Mouse (Mus musculus): ENCODE results near the gene Cmc1. TPM values are rescaled to one million over a fixed set of nuclear protein-coding genes. Genes with fewer than 3 reads are reported as not detected.

The Cmc1 gene
- polyA plus RNA-seq, 1 experiment = 32.7 TPM

- no peak for TF ChIP-seq E2F4 (IDR thresholded peaks at IDR 0.05; ENCODE audit: insufficient read depth)
- TF ChIP-seq POLR2AphosphoS2 (IDR thresholded peaks at IDR 0.05; ENCODE audit: insufficient read length, low read depth) = no peak
- no peak for TF ChIP-seq SRF (IDR thresholded peaks at IDR 0.05; ENCODE audit: control insufficient read depth, insufficient read length, low read depth)
- no peak for TF ChIP-seq USF1 (IDR thresholded peaks at IDR 0.05; ENCODE audit: low read depth)
- TF ChIP-seq CEBPB (IDR thresholded peaks at IDR 0.05; ENCODE audit: insufficient read depth, poor library complexity, severe bottlenecking) = no peak
- no peak for TF ChIP-seq MAX (IDR thresholded peaks at IDR 0.05; ENCODE audit: low read depth)
- TF ChIP-seq MYOD1 (IDR thresholded peaks at IDR 0.05; ENCODE audit: control insufficient read depth in 1 of 3, insufficient read length in 2 of 3, low read depth in 2 of 3) = no peak
- no peak overlapping the region for H3ac ChIP-seq (ENCODE audit: control insufficient read depth, insufficient read length)
- no peak overlapping the region for H3K4me2 ChIP-seq (ENCODE audit: low read depth)
- H3K4me3 ChIP-seq = no peak overlapping the region
- H3K27me3 ChIP-seq (ENCODE audit: control insufficient read depth, insufficient read depth, insufficient read length) = no peaks in the 10 kb centered on the region
- no peaks in the 10 kb centered on the region for H3K79me2 ChIP-seq (ENCODE audit: control insufficient read depth, insufficient read depth)
- H3K36me3 ChIP-seq (ENCODE audit: control insufficient read depth, insufficient read depth) = no peaks in the 10 kb centered on the region
Measured at GRCm38 (mm10) chr9:118191276-118191675, 41.3 kb upstream of the Cmc1 start.

GRCm38 (mm10) chr9:118188374-118188773 is 38.4 kb upstream of the Cmc1 start:
- Histone ChIP-seq H3ac (ENCODE audit: control insufficient read depth, insufficient read length) (no peak overlapping the region), H3K4me2 (ENCODE audit: low read depth) (no peak overlapping the region), H3K79me2 (ENCODE audit: control insufficient read depth, insufficient read depth) (no peaks in the 10 kb centered on the region), H3K36me3 (ENCODE audit: control insufficient read depth, insufficient read depth) (no peaks in the 10 kb centered on the region), H3K27me3 (ENCODE audit: control insufficient read depth, insufficient read depth, insufficient read length) (no peaks in the 10 kb centered on the region), H3K4me3 (no peak overlapping the region)
- TF ChIP-seq REST (IDR thresholded peaks at IDR 0.05; ENCODE audit: insufficient read depth, insufficient read length) = no peak
- no peak for TF ChIP-seq CEBPB (IDR thresholded peaks at IDR 0.05; ENCODE audit: insufficient read depth, poor library complexity, severe bottlenecking)
- no peak for TF ChIP-seq E2F4 (IDR thresholded peaks at IDR 0.05; ENCODE audit: insufficient read depth)
- no peak for TF ChIP-seq TCF3 (IDR thresholded peaks at IDR 0.05; ENCODE audit: insufficient read length, low read depth)
- TF ChIP-seq MYOG (IDR thresholded peaks at IDR 0.05; ENCODE audit: control insufficient read depth in 1 of 3, insufficient read depth in 1 of 3, insufficient read length in 2 of 3, low read depth in 2 of 3) = no peak
- TF ChIP-seq MYOD1 (IDR thresholded peaks at IDR 0.05; ENCODE audit: control insufficient read depth in 1 of 3, insufficient read length in 2 of 3, low read depth in 2 of 3) = no peak
- no peak for TF ChIP-seq POLR2AphosphoS2 (IDR thresholded peaks at IDR 0.05; ENCODE audit: insufficient read length, low read depth)
- no peak for TF ChIP-seq TCF12 (IDR thresholded peaks at IDR 0.05; ENCODE audit: insufficient read depth, poor library complexity, severe bottlenecking)
- no peak for TF ChIP-seq POLR2A (IDR thresholded peaks at IDR 0.05; ENCODE audit: insufficient read length, low read depth)
- no peak for TF ChIP-seq USF1 (IDR thresholded peaks at IDR 0.05; ENCODE audit: low read depth)
- no peak for TF ChIP-seq MAX (IDR thresholded peaks at IDR 0.05; ENCODE audit: low read depth)
- TF ChIP-seq SRF (IDR thresholded peaks at IDR 0.05; ENCODE audit: control insufficient read depth, insufficient read length, low read depth) = no peak

DNA sequence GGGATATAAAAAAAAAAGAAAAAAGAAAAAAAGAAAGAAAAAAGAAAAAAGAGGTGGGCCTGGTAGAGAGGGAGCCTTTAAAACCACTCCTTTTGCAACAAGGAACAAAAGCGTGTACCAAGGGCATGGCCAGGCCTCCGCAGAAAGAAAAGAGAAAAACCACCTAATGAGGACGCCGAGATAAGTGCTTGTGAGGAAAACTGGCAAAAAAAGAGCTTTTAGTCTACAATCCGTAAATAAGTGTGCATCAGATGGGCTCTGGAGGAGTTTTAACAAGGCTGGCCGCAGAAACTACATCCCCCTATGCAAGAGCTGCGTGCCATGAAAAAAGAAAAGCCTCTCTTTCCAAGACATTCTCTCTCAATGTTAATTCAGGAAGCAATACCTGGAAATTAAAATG is 37.4 kb upstream of the Cmc1 start:
- H3K4me3 ChIP-seq = no peak overlapping the region
- TF ChIP-seq SRF (IDR thresholded peaks at IDR 0.05; ENCODE audit: control insufficient read depth, insufficient read length, low read depth) (no peak), TCF3 (IDR thresholded peaks at IDR 0.05; ENCODE audit: insufficient read length, low read depth) (no peak), MAX (IDR thresholded peaks at IDR 0.05; ENCODE audit: low read depth) (no peak), USF1 (IDR thresholded peaks at IDR 0.05; ENCODE audit: low read depth) (no peak), POLR2AphosphoS2 (IDR thresholded peaks at IDR 0.05; ENCODE audit: insufficient read length, low read depth) (no peak), MYOG (IDR thresholded peaks at IDR 0.05; ENCODE audit: control insufficient read depth in 1 of 3, insufficient read depth in 1 of 3, insufficient read length in 2 of 3, low read depth in 2 of 3) (no peak), MYOD1 (IDR thresholded peaks at IDR 0.05; ENCODE audit: control insufficient read depth in 1 of 3, insufficient read length in 2 of 3, low read depth in 2 of 3) (no peak), CEBPB (IDR thresholded peaks at IDR 0.05; ENCODE audit: insufficient read depth, poor library complexity, severe bottlenecking) (no peak), REST (IDR thresholded peaks at IDR 0.05; ENCODE audit: insufficient read depth, insufficient read length) (no peak), POLR2A (IDR thresholded peaks at IDR 0.05; ENCODE audit: insufficient read length, low read depth) (no peak), E2F4 (IDR thresholded peaks at IDR 0.05; ENCODE audit: insufficient read depth) (no peak), TCF12 (IDR thresholded peaks at IDR 0.05; ENCODE audit: insufficient read depth, poor library complexity, severe bottlenecking) (no peak)
- H3K4me2 ChIP-seq (ENCODE audit: low read depth) = no peak overlapping the region
- no peaks in the 10 kb centered on the region for H3K36me3 ChIP-seq (ENCODE audit: control insufficient read depth, insufficient read depth)
- no peaks in the 10 kb centered on the region for H3K79me2 ChIP-seq (ENCODE audit: control insufficient read depth, insufficient read depth)
- no peak overlapping the region for H3ac ChIP-seq (ENCODE audit: control insufficient read depth, insufficient read length)
- H3K27me3 ChIP-seq (ENCODE audit: control insufficient read depth, insufficient read depth, insufficient read length) = no peaks in the 10 kb centered on the region

- TF ChIP-seq CEBPB (IDR thresholded peaks at IDR 0.05; ENCODE audit: insufficient read depth, poor library complexity, severe bottlenecking) (no peak), POLR2A (IDR thresholded peaks at IDR 0.05; ENCODE audit: insufficient read length, low read depth) (no peak), REST (IDR thresholded peaks at IDR 0.05; ENCODE audit: insufficient read depth, insufficient read length) (no peak), TCF3 (IDR thresholded peaks at IDR 0.05; ENCODE audit: insufficient read length, low read depth) (no peak), MAX (IDR thresholded peaks at IDR 0.05; ENCODE audit: low read depth) (no peak), MYOG (IDR thresholded peaks at IDR 0.05; ENCODE audit: control insufficient read depth in 1 of 3, insufficient read depth in 1 of 3, insufficient read length in 2 of 3, low read depth in 2 of 3) (no peak), E2F4 (IDR thresholded peaks at IDR 0.05; ENCODE audit: insufficient read depth) (no peak), MYOD1 (IDR thresholded peaks at IDR 0.05; ENCODE audit: control insufficient read depth in 1 of 3, insufficient read length in 2 of 3, low read depth in 2 of 3) (no peak), POLR2AphosphoS2 (IDR thresholded peaks at IDR 0.05; ENCODE audit: insufficient read length, low read depth) (no peak), SRF (IDR thresholded peaks at IDR 0.05; ENCODE audit: control insufficient read depth, insufficient read length, low read depth) (no peak), TCF12 (IDR thresholded peaks at IDR 0.05; ENCODE audit: insufficient read depth, poor library complexity, severe bottlenecking) (no peak), USF1 (IDR thresholded peaks at IDR 0.05; ENCODE audit: low read depth) (no peak)
Measured at GRCm38 (mm10) chr9:118186776-118187175, 36.8 kb upstream of the Cmc1 start.

More at GRCm38 (mm10) chr9:118186776-118187175, 36.8 kb upstream of the Cmc1 start:
- Histone ChIP-seq H3K36me3 (ENCODE audit: control insufficient read depth, insufficient read depth) (no peaks in the 10 kb centered on the region), H3ac (ENCODE audit: control insufficient read depth, insufficient read length) (no peak overlapping the region), H3K4me3 (no peak overlapping the region), H3K4me2 (ENCODE audit: low read depth) (no peak overlapping the region), H3K27me3 (ENCODE audit: control insufficient read depth, insufficient read depth, insufficient read length) (peaks cover under 1% of the 10 kb centered on the region), H3K79me2 (ENCODE audit: control insufficient read depth, insufficient read depth) (no peaks in the 10 kb centered on the region)

Measured in myocyte (in vitro differentiated cells).